Mouse (Mus musculus): ENCODE results near the gene Myef2. TPM values are rescaled to one million over a fixed set of nuclear protein-coding genes. Genes with fewer than 3 reads are reported as not detected.

Myef2 gene
- 9.9 TPM for polyA plus RNA-seq (2017; shearing (Covaris generic))

DNA sequence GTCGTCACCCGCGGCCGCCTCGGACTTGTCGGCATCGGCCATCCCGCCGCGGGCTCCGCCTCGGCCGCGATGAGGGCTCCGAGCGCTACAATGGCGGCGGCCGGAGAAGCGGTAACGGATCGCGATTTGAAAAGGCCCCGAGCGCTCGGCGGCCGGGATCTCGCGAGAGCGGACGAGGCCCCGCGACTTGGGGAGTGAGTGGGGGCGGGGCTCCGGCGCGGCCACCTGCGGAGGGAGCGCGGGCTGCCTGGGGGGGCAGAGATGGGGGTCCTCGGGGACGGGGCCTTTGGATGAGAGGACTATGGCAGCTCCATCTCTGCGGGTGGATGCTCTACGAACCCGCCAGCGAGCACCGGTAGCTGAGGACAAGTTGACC, at the start of gene Myef2:
TSS of gene Myef2 (minus strand) at position 185 of the 376 bp plus-strand sequence.

GRCm38 (mm10) chr2:125152388-125152787, 28.9 kb upstream of the Myef2 start, which contains the start of gene Slc12a1:
Gene Slc12a1 (plus strand): TSS chr2:125152505.

GRCm38 (mm10) chr2:125135903-125136811, 12.7 kb upstream of the Myef2 start, which contains the start of gene Ctxn2:
Gene Ctxn2 (plus strand): TSS chr2:125136692.

GRCm38 (mm10) chr2:125067894-125068293, 55.6 kb downstream of the Myef2 start, which contains the start of gene Slc24a5:
Gene Slc24a5 (plus strand): TSS chr2:125068124.

Other genes starting within 250 kb of the Myef2 start
- 1.7 TPM for gene Slc24a5, start 55.5 kb downstream of the Myef2 start, polyA plus RNA-seq (2017; shearing (Covaris generic))
- not detected for gene Ctxn2, start 13.0 kb upstream of the Myef2 start, polyA plus RNA-seq (2017; shearing (Covaris generic))
- not detected for gene Slc12a1, start 28.8 kb upstream of the Myef2 start, polyA plus RNA-seq (2017; shearing (Covaris generic))
- 27.3 TPM for gene Dut, start 123.5 kb upstream of the Myef2 start, polyA plus RNA-seq (2017; shearing (Covaris generic))